Mouse (Mus musculus): Measurements from ENCODE around the gene Cst6. TPM values are rescaled to one million over a fixed set of nuclear protein-coding genes. Genes with fewer than 3 reads are reported as not detected.
"Not testable (repeated sequence)": the region's sequence is repeated elsewhere in the genome, so short reads cannot be mapped to it uniquely, and the experiment has no call there.

Cst6 gene
- polyA plus RNA-seq (2015; fragmentation: Nextera tagmentation; extraction: Ambion mirVana), result 0.58 TPM in 1 of 2 replicates, not detected in the other

DNA sequence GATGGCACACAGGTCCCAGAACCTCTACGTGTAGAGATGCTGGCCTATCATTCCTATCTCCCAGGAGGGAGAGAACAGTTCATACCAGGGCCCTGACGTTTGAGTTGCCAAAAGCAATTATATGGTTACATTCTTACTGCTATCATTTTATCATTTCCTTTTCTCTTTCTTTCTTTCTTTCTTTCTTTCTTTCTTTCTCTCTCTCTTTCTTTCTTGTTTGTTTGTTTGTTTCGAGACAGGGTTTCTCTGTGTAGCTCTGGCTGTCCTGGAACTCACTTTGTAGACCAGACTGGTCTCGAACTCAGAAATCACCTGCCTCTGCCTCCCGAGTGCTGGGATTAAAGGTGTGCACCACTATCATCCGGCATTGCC is at the start of gene Cst6:
Gene Cst6, minus strand, starts transcription at position 73 of the 372 bp plus-strand sequence.
- H3K27me3 ChIP-seq (ENCODE audit: insufficient read depth, low read length); H3K9me3 ChIP-seq (ENCODE audit: low read length); ATAC-seq (ENCODE audit: low FRiP score, low TSS enrichment); H3K4me1 ChIP-seq (ENCODE audit: insufficient read depth, low read length); H3K27ac ChIP-seq (ENCODE audit: low read length); H3K36me3 ChIP-seq (ENCODE audit: insufficient read depth, low read length): not testable (repeated sequence)
- WGBS, result 59% methylated on average over 6 of the region's 6 CpGs
- peak within 1 kb of the TSS; percentile 65 for H3K9ac ChIP-seq (replicated peaks; ENCODE audit: low read length)
- H3K4me3 ChIP-seq (ENCODE audit: low read length), result peak within 1 kb of the TSS; percentile 41
- H3K4me2 ChIP-seq (replicated peaks; ENCODE audit: low read depth, low read length), result peak within 1 kb of the TSS; percentile 75

DNA sequence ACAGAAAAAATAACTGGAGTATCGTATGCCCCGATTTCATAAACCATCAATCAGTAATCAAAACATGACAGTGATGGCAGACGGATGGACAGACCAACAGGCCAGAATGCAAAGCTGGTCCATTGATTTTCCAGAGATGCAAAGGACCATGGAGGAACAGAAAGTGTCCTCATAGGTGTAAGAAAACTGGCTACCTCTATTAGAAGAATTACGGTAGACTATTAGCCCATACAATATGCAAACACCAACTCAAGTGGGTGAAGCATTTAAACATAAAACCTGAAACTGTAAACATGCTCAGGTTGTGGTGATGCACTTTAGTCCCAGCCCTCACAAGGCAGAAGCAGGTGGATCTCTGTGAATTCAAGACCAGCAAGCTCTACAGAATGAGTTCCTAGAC is 46.0 kb upstream of the Cst6 start:
- no peaks in the 10 kb centered on the region for H3K9me3 ChIP-seq (ENCODE audit: low read length)
- no peak overlapping the region for H3K4me2 ChIP-seq (replicated peaks; ENCODE audit: low read depth, low read length)
- 76% methylated on average over 4 of the region's 4 CpGs for WGBS
- H3K9ac ChIP-seq (replicated peaks; ENCODE audit: low read length), result no peak overlapping the region
- no peaks in the 10 kb centered on the region for H3K36me3 ChIP-seq (ENCODE audit: insufficient read depth, low read length)
- H3K4me1 ChIP-seq (ENCODE audit: insufficient read depth, low read length), result peaks cover 3% of the 10 kb centered on the region
- no peak overlapping the region for H3K4me3 ChIP-seq (ENCODE audit: low read length)
- H3K27ac ChIP-seq (ENCODE audit: low read length), result no peak overlapping the region
- no peak for ATAC-seq (ENCODE audit: low FRiP score, low TSS enrichment)
- H3K27me3 ChIP-seq (ENCODE audit: insufficient read depth, low read length), result no peaks in the 10 kb centered on the region

DNA sequence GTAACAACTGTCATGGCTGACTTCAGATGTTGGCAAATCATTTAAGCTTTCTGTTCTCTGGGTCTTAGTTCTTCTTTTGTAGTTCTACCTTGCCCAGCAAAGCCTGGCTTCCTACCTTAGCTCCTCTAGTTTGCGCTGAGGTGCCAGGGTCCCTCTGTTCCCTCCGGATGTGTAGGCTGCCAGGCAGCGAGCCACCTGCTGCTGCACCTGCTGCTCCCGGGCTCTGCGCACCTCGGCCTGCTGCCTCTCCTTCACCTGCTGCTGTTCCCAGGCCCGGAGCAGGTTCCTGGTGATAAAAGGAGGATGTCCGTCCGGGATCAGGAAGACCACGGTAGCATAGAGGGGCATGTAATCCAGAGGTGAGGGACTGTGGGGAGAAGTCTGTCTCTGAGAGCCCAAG is 44.8 kb upstream of the Cst6 start:
- Histone ChIP-seq H3K9me3 (ENCODE audit: low read length) (no peaks in the 10 kb centered on the region), H3K9ac (replicated peaks; ENCODE audit: low read length) (0 out of 2 replicates have a peak overlapping the region, but pooled peaks have one; percentile 22), H3K4me2 (replicated peaks; ENCODE audit: low read depth, low read length) (no peak overlapping the region), H3K27ac (ENCODE audit: low read length) (no peak overlapping the region), H3K27me3 (ENCODE audit: insufficient read depth, low read length) (no peaks in the 10 kb centered on the region), H3K4me3 (ENCODE audit: low read length) (no peak overlapping the region), H3K36me3 (ENCODE audit: insufficient read depth, low read length) (no peaks in the 10 kb centered on the region), H3K4me1 (ENCODE audit: insufficient read depth, low read length) (peaks cover 13% of the 10 kb centered on the region)
- WGBS, result 40% methylated on average over 10 of the region's 10 CpGs
- ATAC-seq (ENCODE audit: low FRiP score, low TSS enrichment), result no peak

DNA sequence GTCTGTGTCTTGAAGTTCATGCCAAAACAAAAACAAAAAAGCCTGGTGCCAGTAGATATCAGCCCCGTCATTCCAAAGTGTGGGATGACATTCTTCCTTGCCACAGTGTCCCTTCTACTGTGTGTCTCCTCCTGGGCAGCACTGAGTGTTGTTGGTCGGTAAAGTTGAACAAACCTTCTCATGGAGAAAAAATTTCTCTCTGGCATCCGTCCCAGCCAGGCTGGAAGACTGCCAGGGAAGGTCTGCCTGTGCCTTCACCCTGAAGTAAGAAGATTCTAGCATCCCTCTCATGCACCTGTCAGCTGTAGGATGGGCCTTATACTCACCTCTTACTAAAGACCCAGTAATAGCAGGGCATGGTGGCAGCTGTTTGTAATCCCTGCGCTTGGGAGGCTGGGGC is 43.5 kb upstream of the Cst6 start:
- no peak overlapping the region for H3K27ac ChIP-seq (ENCODE audit: low read length)
- no peak overlapping the region for H3K9ac ChIP-seq (replicated peaks; ENCODE audit: low read length)
- no peaks in the 10 kb centered on the region for H3K36me3 ChIP-seq (ENCODE audit: insufficient read depth, low read length)
- H3K4me2 ChIP-seq (replicated peaks; ENCODE audit: low read depth, low read length), result no peak overlapping the region
- H3K27me3 ChIP-seq (ENCODE audit: insufficient read depth, low read length), result no peaks in the 10 kb centered on the region
- WGBS, result 59% methylated on average over 4 of the region's 4 CpGs
- ATAC-seq (ENCODE audit: low FRiP score, low TSS enrichment), result no peak
- H3K9me3 ChIP-seq (ENCODE audit: low read length), result no peaks in the 10 kb centered on the region
- peaks cover 14% of the 10 kb centered on the region for H3K4me1 ChIP-seq (ENCODE audit: insufficient read depth, low read length)
- no peak overlapping the region for H3K4me3 ChIP-seq (ENCODE audit: low read length)

DNA sequence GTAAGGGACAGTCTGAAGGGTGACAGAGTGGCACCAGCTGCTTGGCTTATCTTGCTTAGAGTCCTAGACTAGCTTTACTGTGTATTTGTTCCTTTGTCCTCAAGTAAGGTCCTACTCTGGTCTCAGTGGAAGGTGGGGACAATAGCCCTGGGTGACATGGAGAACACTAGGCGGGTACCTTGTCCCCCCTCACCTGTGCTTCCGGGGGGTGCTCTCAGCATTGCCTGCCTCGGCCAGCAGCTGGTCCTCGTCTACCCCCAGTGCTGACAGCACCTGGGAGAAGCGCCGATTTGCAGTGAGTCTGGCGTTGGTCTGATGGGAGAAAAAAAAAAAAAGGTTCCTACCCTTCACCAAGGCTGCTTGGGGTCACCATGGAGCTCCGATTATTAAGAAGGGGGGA is 41.0 kb upstream of the Cst6 start:
- peak overlapping the region; percentile 91 for H3K27ac ChIP-seq (ENCODE audit: low read length)
- peak overlapping the region; percentile 84 for H3K9ac ChIP-seq (replicated peaks; ENCODE audit: low read length)
- H3K4me3 ChIP-seq (ENCODE audit: low read length), result peak overlapping the region; percentile 96
- 56% methylated on average over 8 of the region's 8 CpGs for WGBS
- H3K9me3 ChIP-seq (ENCODE audit: low read length), result no peaks in the 10 kb centered on the region
- peaks cover 29% of the 10 kb centered on the region for H3K4me1 ChIP-seq (ENCODE audit: insufficient read depth, low read length)
- no peak for ATAC-seq (ENCODE audit: low FRiP score, low TSS enrichment)
- no peaks in the 10 kb centered on the region for H3K36me3 ChIP-seq (ENCODE audit: insufficient read depth, low read length)
- no peaks in the 10 kb centered on the region for H3K27me3 ChIP-seq (ENCODE audit: insufficient read depth, low read length)
- H3K4me2 ChIP-seq (replicated peaks; ENCODE audit: low read depth, low read length), result peak overlapping the region; percentile 86

DNA sequence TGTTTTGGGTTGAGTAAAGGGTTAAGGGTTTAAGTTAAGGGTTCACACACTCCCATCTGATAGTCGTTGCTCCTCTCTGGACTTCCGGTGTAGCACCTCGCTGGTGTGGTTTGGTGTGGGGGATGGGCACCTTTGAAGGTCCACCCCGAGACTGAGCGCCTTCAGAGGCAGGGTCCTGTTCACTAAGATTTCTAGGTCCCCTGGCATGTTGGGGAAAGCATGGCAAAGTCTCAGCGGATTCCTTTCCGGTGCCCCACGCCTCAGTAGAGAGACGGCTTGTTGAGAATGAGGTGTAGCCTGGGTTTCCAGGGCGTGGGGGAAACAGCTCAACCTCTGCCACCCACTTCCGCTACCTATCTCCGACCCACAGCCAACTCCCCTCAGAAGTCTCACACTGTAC is 40.3 kb upstream of the Cst6 start:
- ATAC-seq (ENCODE audit: low FRiP score, low TSS enrichment), result no peak; the same call in 1 of the 2 replicates
- Histone ChIP-seq H3K9me3 (ENCODE audit: low read length) (no peaks in the 10 kb centered on the region), H3K9ac (replicated peaks; ENCODE audit: low read length) (peak overlapping the region; percentile 84), H3K4me3 (ENCODE audit: low read length) (peak overlapping the region; percentile 96), H3K27ac (ENCODE audit: low read length) (peak overlapping the region; percentile 91), H3K4me2 (replicated peaks; ENCODE audit: low read depth, low read length) (peak overlapping the region; percentile 86), H3K4me1 (ENCODE audit: insufficient read depth, low read length) (peaks cover 29% of the 10 kb centered on the region), H3K27me3 (ENCODE audit: insufficient read depth, low read length) (no peaks in the 10 kb centered on the region), H3K36me3 (ENCODE audit: insufficient read depth, low read length) (peaks cover 5% of the 10 kb centered on the region)
- WGBS, result 14% methylated on average over 12 of the region's 12 CpGs

DNA sequence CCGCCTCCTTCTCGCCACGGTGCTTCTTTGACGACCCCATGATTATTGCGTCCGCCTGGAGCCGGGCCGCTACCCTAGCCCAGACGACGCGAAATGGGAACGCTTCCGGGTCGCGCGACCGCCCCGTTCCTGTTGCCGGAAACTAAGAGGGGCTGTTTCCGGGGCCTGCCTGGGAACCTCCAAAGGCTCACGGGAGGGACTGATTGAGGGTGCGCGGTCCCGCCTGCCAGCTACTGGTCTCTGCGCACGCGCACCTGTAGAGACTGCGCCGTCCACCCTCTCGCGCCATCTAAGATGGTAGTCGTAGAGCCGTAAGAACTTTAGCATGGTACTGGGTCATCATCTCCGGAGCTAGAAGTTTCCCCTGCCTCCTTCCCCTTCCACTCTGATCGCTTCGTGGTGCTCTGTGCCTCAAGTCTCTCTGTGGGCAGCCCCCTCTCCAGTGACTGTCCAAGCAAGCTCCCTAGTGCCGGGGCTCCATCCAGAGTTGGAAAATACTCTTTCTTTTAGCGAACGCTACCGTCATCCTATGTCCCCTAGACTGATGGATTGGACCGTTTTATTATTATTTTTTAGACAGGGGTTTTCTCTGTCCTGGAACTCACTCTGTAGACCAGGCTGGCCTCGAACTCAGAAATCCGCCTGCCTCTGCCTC is 39.3 kb upstream of the Cst6 start, which contains the start of gene Sart1:
Gene Sart1, minus strand, starts transcription at position 116 of the 655 bp plus-strand sequence.
- peaks cover 14% of the 10 kb centered on the region for H3K36me3 ChIP-seq (ENCODE audit: insufficient read depth, low read length)
- peak within 1 kb of the TSS; percentile 96 for H3K4me3 ChIP-seq (ENCODE audit: low read length)
- H3K4me1 ChIP-seq (ENCODE audit: insufficient read depth, low read length), result peaks cover 29% of the 10 kb centered on the region
- no peaks in the 10 kb centered on the region for H3K9me3 ChIP-seq (ENCODE audit: low read length)
- H3K27me3 ChIP-seq (ENCODE audit: insufficient read depth, low read length), result no peaks in the 10 kb centered on the region
- peak; percentile 97 for ATAC-seq (ENCODE audit: low FRiP score, low TSS enrichment)
- peak within 1 kb of the TSS; percentile 92 for H3K9ac ChIP-seq (replicated peaks; ENCODE audit: low read length)
- H3K27ac ChIP-seq (ENCODE audit: low read length), result peak within 1 kb of the TSS; percentile 91
- WGBS, result 3% methylated on average over 43 of the region's 43 CpGs
- peak within 1 kb of the TSS; percentile 86 for H3K4me2 ChIP-seq (replicated peaks; ENCODE audit: low read depth, low read length)

DNA sequence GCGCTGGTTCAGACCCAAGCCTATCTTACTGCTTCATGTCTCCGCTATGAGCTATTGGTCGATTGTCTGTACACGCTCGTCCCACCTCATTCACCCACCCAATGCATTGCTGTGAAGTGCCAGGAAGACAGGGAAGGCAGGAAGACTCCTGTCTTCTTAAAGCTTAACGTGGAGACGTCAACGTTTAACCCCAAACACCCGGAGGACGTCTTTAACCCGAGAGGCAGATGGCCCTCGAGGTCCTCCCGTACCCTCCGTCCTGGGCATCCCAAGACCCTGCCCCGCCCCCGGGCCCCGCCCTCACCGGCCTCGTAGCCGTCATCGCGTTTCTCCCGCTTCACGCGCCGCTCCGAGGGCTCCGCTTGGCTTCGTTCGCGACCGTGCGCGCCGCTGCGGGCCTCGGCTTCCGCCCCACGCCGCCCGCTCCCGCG is 38.7 kb upstream of the Cst6 start:
- no peaks in the 10 kb centered on the region for H3K9me3 ChIP-seq (ENCODE audit: low read length)
- H3K36me3 ChIP-seq (ENCODE audit: insufficient read depth, low read length), result peaks cover 21% of the 10 kb centered on the region
- H3K4me2 ChIP-seq (replicated peaks; ENCODE audit: low read depth, low read length), result peak overlapping the region; percentile 86
- peak overlapping the region; percentile 77 for H3K27ac ChIP-seq (ENCODE audit: low read length)
- H3K4me3 ChIP-seq (ENCODE audit: low read length), result peak overlapping the region; percentile 96
- ATAC-seq (ENCODE audit: low FRiP score, low TSS enrichment), result peak; percentile 11; the same call in 1 of the 2 replicates
- H3K27me3 ChIP-seq (ENCODE audit: insufficient read depth, low read length), result no peaks in the 10 kb centered on the region
- H3K9ac ChIP-seq (replicated peaks; ENCODE audit: low read length), result peak overlapping the region; percentile 92
- under 1% methylated on average over 42 of the region's 43 CpGs for WGBS
- peaks cover 29% of the 10 kb centered on the region for H3K4me1 ChIP-seq (ENCODE audit: insufficient read depth, low read length)

DNA sequence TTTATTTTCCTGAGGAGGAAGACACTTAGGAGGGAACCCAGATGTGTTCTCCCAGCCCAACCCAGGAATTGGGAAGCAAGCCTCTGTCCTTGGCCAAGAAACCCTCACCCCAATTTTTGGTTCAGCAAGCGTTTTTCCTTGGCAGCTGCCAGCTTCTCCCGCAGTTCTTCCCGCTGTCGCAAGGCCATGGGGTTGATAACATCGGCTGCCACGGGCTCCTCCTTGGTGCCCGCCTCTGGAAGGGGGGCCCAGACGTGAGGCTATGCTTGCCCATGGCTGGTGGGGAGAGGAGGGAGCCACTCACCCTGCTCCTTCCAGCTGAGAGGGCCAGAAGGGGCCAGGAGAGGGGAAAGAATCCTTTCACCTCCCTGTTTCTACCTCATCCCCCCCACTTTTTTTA is 35.3 kb upstream of the Cst6 start:
- Histone ChIP-seq H3K4me1 (ENCODE audit: insufficient read depth, low read length) (peaks cover 21% of the 10 kb centered on the region), H3K4me2 (replicated peaks; ENCODE audit: low read depth, low read length) (no peak overlapping the region), H3K36me3 (ENCODE audit: insufficient read depth, low read length) (peaks cover 54% of the 10 kb centered on the region), H3K27ac (ENCODE audit: low read length) (no peak overlapping the region), H3K4me3 (ENCODE audit: low read length) (no peak overlapping the region), H3K9ac (replicated peaks; ENCODE audit: low read length) (no peak overlapping the region), H3K9me3 (ENCODE audit: low read length) (no peaks in the 10 kb centered on the region), H3K27me3 (ENCODE audit: insufficient read depth, low read length) (no peaks in the 10 kb centered on the region)
- ATAC-seq (ENCODE audit: low FRiP score, low TSS enrichment), result no peak
- 86% methylated on average over 8 of the region's 8 CpGs for WGBS

DNA sequence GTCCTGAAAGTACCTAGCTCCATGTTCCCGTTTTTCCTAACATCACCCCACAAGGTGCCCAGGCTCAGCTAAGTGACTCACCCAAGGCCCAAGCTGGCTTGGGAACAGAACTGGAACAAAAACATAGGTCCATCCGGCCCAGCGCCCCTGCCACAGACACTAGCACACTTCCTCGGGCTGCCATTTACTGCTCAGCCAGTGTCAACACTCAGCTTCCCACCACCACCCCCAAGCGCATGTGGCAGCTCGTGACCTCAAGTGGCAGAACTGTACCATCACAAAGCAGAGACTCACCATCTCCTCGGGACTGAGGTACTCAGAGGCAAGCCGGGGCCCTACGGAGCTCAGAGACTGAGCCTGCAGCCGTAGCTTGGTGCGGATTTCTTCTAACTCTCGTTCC is 34.0 kb upstream of the Cst6 start:
- no peak overlapping the region for H3K4me2 ChIP-seq (replicated peaks; ENCODE audit: low read depth, low read length)
- no peaks in the 10 kb centered on the region for H3K9me3 ChIP-seq (ENCODE audit: low read length)
- WGBS, result 93% methylated on average over 12 of the region's 12 CpGs
- H3K9ac ChIP-seq (replicated peaks; ENCODE audit: low read length), result no peak overlapping the region
- H3K4me3 ChIP-seq (ENCODE audit: low read length), result no peak overlapping the region
- no peaks in the 10 kb centered on the region for H3K27me3 ChIP-seq (ENCODE audit: insufficient read depth, low read length)
- no peak overlapping the region for H3K27ac ChIP-seq (ENCODE audit: low read length)
- peaks cover 16% of the 10 kb centered on the region for H3K4me1 ChIP-seq (ENCODE audit: insufficient read depth, low read length)
- no peak for ATAC-seq (ENCODE audit: low FRiP score, low TSS enrichment)
- H3K36me3 ChIP-seq (ENCODE audit: insufficient read depth, low read length), result peaks cover 68% of the 10 kb centered on the region
